Comparison of ENCODE assay signal across 15 mouse cellular contexts in genomic region chr2:130638101-130638611, GRCm38 (mm10). TPM values are rescaled to one million over a fixed set of nuclear protein-coding genes. Genes with fewer than 3 reads are reported as not detected.
DNase-seq lines count a peak whose midpoint lies in the region; ATAC-seq and TF ChIP-seq lines count a peak whose summit lies in the region.
"Had no signal": no experiment of that assay in that cellular context is flagged by ENCODE, and none has a peak within 500 bp of the region (broad histone marks: within the 10 kb centered on the region; RNA-seq: fewer than 3 reads in every experiment).

No protein-coding gene starts in this region.

- no peaks in the 10 kb centered on the region for H3K27me3 ChIP-seq in kidney, postnatal 0 days (ENCODE audit: insufficient read depth, low read length)
- H3K27me3 ChIP-seq in small intestine, adult 2 months (ENCODE audit: control insufficient read depth, insufficient read depth, low read length): no peaks in the 10 kb centered on the region

- H3K4me2 ChIP-seq in kidney, postnatal 0 days (ENCODE audit: low read length): peak overlapping the region; percentile 54
- H3K4me2 ChIP-seq: embryonic facial prominence, embryonic 15.5 days; heart, embryonic 12.5 days had no signal

- peaks cover 9% of the 10 kb centered on the region; the same call in 1 of the 2 replicates for H3K36me3 ChIP-seq in kidney, postnatal 0 days (ENCODE audit: insufficient read depth, low read length)
- peaks cover 7% of the 10 kb centered on the region; the same call in 1 of the 2 replicates for H3K36me3 ChIP-seq in small intestine, adult 2 months (ENCODE audit: control insufficient read depth, insufficient read depth, low read length)
- H3K36me3 ChIP-seq: embryonic facial prominence, embryonic 15.5 days; heart, embryonic 12.5 days had no signal

- no peak for DNase-seq in layer of hippocampus, adult 2 months (ENCODE audit: low spot score in 2 of 2)
- DNase-seq in layer of hippocampus, postnatal 25 days (ENCODE audit: extremely low spot score in 1 of 2, low spot score in 1 of 2): no peak
- DNase-seq in adrenal gland, postnatal 25 days: peak; percentile 49
- peak; percentile 69 for DNase-seq in kidney, postnatal 0 days (ENCODE audit: low spot score)
- no peak for DNase-seq in gastrocnemius, adult 2 months
- no peak for DNase-seq in left cerebral cortex, adult 9 months (ENCODE audit: low spot score in 2 of 2)
- DNase-seq: cerebellum, adult 11 months; lung, postnatal 4 days had no signal

- H3K27ac ChIP-seq in layer of hippocampus, adult 2 months: peak overlapping the region; percentile 34
- H3K27ac ChIP-seq in kidney, postnatal 0 days: peak overlapping the region; percentile 93
- peak overlapping the region; percentile 92 for H3K27ac ChIP-seq in small intestine, adult 2 months (ENCODE audit: insufficient read depth, low read depth, low read length)
- H3K27ac ChIP-seq in gastrocnemius, adult 2 months: no peak overlapping the region
- H3K27ac ChIP-seq: embryonic facial prominence, embryonic 15.5 days had no signal

- no peaks in the 10 kb centered on the region for H3K9me3 ChIP-seq in kidney, postnatal 0 days (replicated peaks; ENCODE audit: low read length)
- H3K9me3 ChIP-seq: embryonic facial prominence, embryonic 15.5 days; heart, embryonic 12.5 days had no signal

- intact Hi-C loops in gastrocnemius, adult 2 months (cut with DNase I): no loop called here

- WGBS in kidney, postnatal 0 days: 30% methylated on average over 16 of the region's 16 CpGs
- 17% methylated on average over 16 of the region's 16 CpGs for WGBS in small intestine, adult 2 months

- peak; percentile 80 for ATAC-seq in kidney, postnatal 0 days (replicated peaks; ENCODE audit: low FRiP score, low read depth)
- no peak for ATAC-seq in megakaryocyte, adult 5-6 weeks (ENCODE audit: poor library complexity, severe bottlenecking)
- ATAC-seq: activated CD4-positive, CD25-positive, alpha-beta regulatory T cell, adult 4 months; CD4-positive, CD25-positive, alpha-beta regulatory T cell, adult 4 months; hindbrain, embryonic 16.5 days had no signal

- H3K4me3 ChIP-seq in layer of hippocampus, adult 2 months: peak overlapping the region; percentile 2; the same call in 1 of the 2 replicates
- H3K4me3 ChIP-seq in kidney, postnatal 0 days (replicated peaks; ENCODE audit: low read depth, low read length): peak overlapping the region; percentile 28
- H3K4me3 ChIP-seq in small intestine, adult 2 months (ENCODE audit: low read depth, low read length): peak overlapping the region; percentile 80
- no peak overlapping the region for H3K4me3 ChIP-seq in gastrocnemius, adult 2 months
- H3K4me3 ChIP-seq: embryonic facial prominence, embryonic 15.5 days; heart, embryonic 12.5 days had no signal

- H3K4me1 ChIP-seq in kidney, postnatal 0 days (replicated peaks; ENCODE audit: insufficient read depth, low read length): peaks cover 36% of the 10 kb centered on the region
- H3K4me1 ChIP-seq in small intestine, adult 2 months (ENCODE audit: control insufficient read depth, insufficient read depth, insufficient read length, low read length): peaks cover 36% of the 10 kb centered on the region

- peak overlapping the region; percentile 52 for H3K9ac ChIP-seq in kidney, postnatal 0 days (ENCODE audit: low read depth, low read length)
- H3K9ac ChIP-seq: embryonic facial prominence, embryonic 15.5 days; heart, embryonic 12.5 days had no signal

- no peak for TF ChIP-seq CTCF in layer of hippocampus, adult 2 months (conservative IDR thresholded peaks at IDR 0.05)
- TF ChIP-seq CTCF in kidney, postnatal 0 days (IDR thresholded peaks at IDR 0.05; ENCODE audit: low read depth): no peak
- TF ChIP-seq CTCF in small intestine, adult 2 months (IDR thresholded peaks at IDR 0.05; ENCODE audit: extremely low read depth, insufficient read length, insufficient replicate concordance, low read depth, low read length): no peak
- no peak for TF ChIP-seq CTCF in gastrocnemius, adult 2 months (IDR thresholded peaks at IDR 0.05)

- no peak; the same call in 1 of the 2 replicates for TF ChIP-seq POLR2A in small intestine, adult 2 months (IDR thresholded peaks at IDR 0.05; ENCODE audit: low read depth, low read length)

RNA-seq across cellular contexts. Expression of gene Lzts3, which starts 4.4 kb away (rescaled TPM):
- 100 to 1,000 TPM; 185 to 196 TPM for total RNA-seq in layer of hippocampus, adult 2 months (2021)
- total RNA-seq in layer of hippocampus, postnatal 25 days (2021): 100 to 1,000 TPM; 159 to 163 TPM
- total RNA-seq in adrenal gland, postnatal 25 days (2021): 16.8 and 19.5 TPM in 2 replicates
- polyA plus RNA-seq in kidney, postnatal 0 days (2015; fragmentation: Nextera tagmentation; extraction: Ambion mirVana): 10.7 and 11.2 TPM in 2 replicates
- 27.0 and 50.3 TPM in 2 replicates for polyA plus RNA-seq in small intestine, adult 2 months (2012; rRNA removed)
- total RNA-seq in megakaryocyte, adult 5-6 weeks (2015): 0.25 and 0.65 TPM in 2 replicates
- 0.24 and 0.37 TPM in 2 replicates for total RNA-seq in megakaryocyte, adult 5-6 weeks (2017)
- total RNA-seq in gastrocnemius, adult 2 months (2021): 1 to 10 TPM; 2.3 to 3.3 TPM

RNA-seq across cellular contexts. Expression of gene Ubox5, which starts 8.3 kb away (rescaled TPM):
- total RNA-seq in layer of hippocampus, adult 2 months (2021): 10 to 100 TPM; 11.0 to 11.7 TPM
- 1 to 10 TPM; 9.2 to 9.7 TPM for total RNA-seq in layer of hippocampus, postnatal 25 days (2021)
- 7.5 and 7.9 TPM in 2 replicates for total RNA-seq in adrenal gland, postnatal 25 days (2021)
- polyA plus RNA-seq in kidney, postnatal 0 days (2015; fragmentation: Nextera tagmentation; extraction: Ambion mirVana): 7.5 and 9.3 TPM in 2 replicates
- polyA plus RNA-seq in small intestine, adult 2 months (2012; rRNA removed): 2.0 and 3.4 TPM in 2 replicates
- 3.7 and 4.1 TPM in 2 replicates for total RNA-seq in megakaryocyte, adult 5-6 weeks (2015)
- 4.4 and 10.2 TPM in 2 replicates for total RNA-seq in megakaryocyte, adult 5-6 weeks (2017)
- 1 to 10 TPM; 4.9 to 5.0 TPM for total RNA-seq in gastrocnemius, adult 2 months (2021)

RNA-seq across cellular contexts. Expression of gene Fastkd5, which starts 8.3 kb away (rescaled TPM):
- total RNA-seq in layer of hippocampus, adult 2 months (2021): 1 to 10 TPM; 8.8 to 8.9 TPM
- 1 to 10 TPM; 7.9 to 9.1 TPM for total RNA-seq in layer of hippocampus, postnatal 25 days (2021)
- 8.9 and 14.0 TPM in 2 replicates for total RNA-seq in adrenal gland, postnatal 25 days (2021)
- 12.4 and 12.6 TPM in 2 replicates for polyA plus RNA-seq in kidney, postnatal 0 days (2015; fragmentation: Nextera tagmentation; extraction: Ambion mirVana)
- polyA plus RNA-seq in small intestine, adult 2 months (2012; rRNA removed): 0.70 and 0.74 TPM in 2 replicates
- total RNA-seq in megakaryocyte, adult 5-6 weeks (2015): 11.0 and 12.4 TPM in 2 replicates
- 11.9 and 12.4 TPM in 2 replicates for total RNA-seq in megakaryocyte, adult 5-6 weeks (2017)
- total RNA-seq in gastrocnemius, adult 2 months (2021): 1 to 10 TPM; 6.0 to 7.5 TPM

RNA-seq across cellular contexts. Expression of gene Ddrgk1, which starts 26.3 kb away (rescaled TPM):
- 10 to 100 TPM; 97.6 to 98.1 TPM for total RNA-seq in layer of hippocampus, adult 2 months (2021)
- total RNA-seq in layer of hippocampus, postnatal 25 days (2021): 10 to 100 TPM; 84.1 to 88.1 TPM
- 226 and 231 TPM in 2 replicates for total RNA-seq in adrenal gland, postnatal 25 days (2021)
- 89.6 and 96.6 TPM in 2 replicates for polyA plus RNA-seq in kidney, postnatal 0 days (2015; fragmentation: Nextera tagmentation; extraction: Ambion mirVana)
- polyA plus RNA-seq in small intestine, adult 2 months (2012; rRNA removed): 29.3 and 55.9 TPM in 2 replicates
- 41.6 and 45.2 TPM in 2 replicates for total RNA-seq in megakaryocyte, adult 5-6 weeks (2015)
- total RNA-seq in megakaryocyte, adult 5-6 weeks (2017): 51.3 and 64.6 TPM in 2 replicates
- total RNA-seq in gastrocnemius, adult 2 months (2021): 100 to 1,000 TPM; 104 to 127 TPM

RNA-seq across cellular contexts. Expression of gene Itpa, which starts 29.3 kb away (rescaled TPM):
- total RNA-seq in layer of hippocampus, adult 2 months (2021): 10 to 100 TPM; 36.0 to 36.8 TPM
- total RNA-seq in layer of hippocampus, postnatal 25 days (2021): 10 to 100 TPM; 34.8 to 41.4 TPM
- total RNA-seq in adrenal gland, postnatal 25 days (2021): 23.8 and 28.0 TPM in 2 replicates
- polyA plus RNA-seq in kidney, postnatal 0 days (2015; fragmentation: Nextera tagmentation; extraction: Ambion mirVana): 98.8 and 99.2 TPM in 2 replicates
- 9.5 and 16.2 TPM in 2 replicates for polyA plus RNA-seq in small intestine, adult 2 months (2012; rRNA removed)
- 30.3 and 31.9 TPM in 2 replicates for total RNA-seq in megakaryocyte, adult 5-6 weeks (2015)
- total RNA-seq in megakaryocyte, adult 5-6 weeks (2017): 48.5 and 50.7 TPM in 2 replicates
- 10 to 100 TPM; 10.8 to 16.2 TPM for total RNA-seq in gastrocnemius, adult 2 months (2021)

Comparison
In these comparisons a context has a peak if more than half of its experiments do, and no peak if none do; other contexts are left out.
1. DNase-seq: peak in adrenal gland, postnatal 25 days (single experiment) and kidney, postnatal 0 days (single experiment); none in layer of hippocampus, adult 2 months (0 of 2), layer of hippocampus, postnatal 25 days (0 of 2), gastrocnemius, adult 2 months (single experiment) and left cerebral cortex, adult 9 months (0 of 2).